Mouse (Mus musculus) midbrain, embryonic 12.5 days (tissue): Measurements from ENCODE around the gene Folr2. TPM values are rescaled to one million over a fixed set of nuclear protein-coding genes. Genes with fewer than 3 reads are reported as not detected.

ENCODE experiments used
- ATAC-seq: fragments of 200-750 bp; cut with Nextera tagmentation; 2 replicates; pipeline ENCODE4 v1.8.0; 2017; ENCODE audit warnings: low read depth, moderate TSS enrichment, moderate library complexity; ENCODE audit not compliant: low FRiP score
- H3K27ac ChIP-seq: fragments of 300-500 bp; sonication (generic); replicated peaks from 2 replicates; pipeline ENCODE4 v1.5.1; 2016; ENCODE audit warnings: mild to moderate bottlenecking
- H3K27me3 ChIP-seq: fragments of 300-500 bp; sonication (generic); 2 replicates; pipeline ENCODE4 v1.6.1; 2016; ENCODE audit warnings: mild to moderate bottlenecking
- H3K36me3 ChIP-seq: fragments of 300-500 bp; sonication (generic); 2 replicates; pipeline ENCODE4 v1.6.1; 2016
- H3K4me1 ChIP-seq: fragments of 300-500 bp; sonication (generic); 2 replicates; pipeline ENCODE4 v1.6.1; 2016
- H3K4me2 ChIP-seq: fragments of 300-500 bp; sonication (generic); replicated peaks from 2 replicates; pipeline ENCODE4 v1.6.1; 2016; ENCODE audit warnings: mild to moderate bottlenecking, moderate library complexity
- H3K4me3 ChIP-seq: fragments of 300-500 bp; sonication (generic); 2 replicates; pipeline ENCODE4 v1.5.1; 2016; ENCODE audit warnings: mild to moderate bottlenecking
- H3K9ac ChIP-seq: fragments of 300-500 bp; sonication (generic); replicated peaks from 2 replicates; pipeline ENCODE4 v1.6.1; 2016; ENCODE audit warnings: mild to moderate bottlenecking, moderate library complexity
- H3K9me3 ChIP-seq: fragments of 300-500 bp; sonication (generic); 2 replicates; pipeline ENCODE4 v1.6.1; 2016; ENCODE audit warnings: mild to moderate bottlenecking
- WGBS: fragments of 180-500 bp; shearing (Covaris S2); methylation state at CpG from one replicate; pipeline ENCODE4 v1.1.7; 2016; 5-methylcytosine and 5-hydroxymethylcytosine counted together
- polyA plus RNA-seq: library from polyadenylated mRNA; unstranded; fragments of >200 nt; fragmentation: Nextera tagmentation; extraction: Ambion mirVana; gene quantifications from 2 replicates; pipeline ENCODE4 v1.2.1, GENCODE M21; 2016

Folr2 gene
- polyA plus RNA-seq, 1 experiment from 2014 or later = 4.3 TPM

DNA sequence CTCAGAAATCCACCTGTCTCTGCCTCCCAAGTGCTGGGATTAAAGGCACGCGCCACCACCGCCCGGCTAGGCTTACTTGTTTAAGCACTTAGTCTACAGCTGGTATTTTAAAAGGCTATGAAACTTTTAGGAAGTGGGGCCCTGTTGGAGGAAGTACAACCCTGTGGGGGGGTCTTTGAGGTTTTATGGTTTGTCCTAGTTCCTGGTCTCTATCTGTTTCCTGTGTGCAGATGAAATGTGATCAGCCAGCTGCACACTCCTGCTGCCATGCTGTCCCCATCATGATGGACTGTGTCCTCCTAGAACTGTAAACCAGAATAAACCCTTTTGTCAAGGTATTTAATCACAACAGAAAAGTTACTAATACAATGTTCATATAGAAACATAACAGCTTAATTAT lies 27.2 kb upstream of the Folr2 start:
- Histone ChIP-seq H3K4me2 (no peak overlapping the region), H3K4me1 (no peaks in the 10 kb centered on the region), H3K9ac (no peak overlapping the region), H3K9me3 (no peaks in the 10 kb centered on the region), H3K4me3 (no peak overlapping the region), H3K27ac (no peak overlapping the region), H3K27me3 (no peaks in the 10 kb centered on the region), H3K36me3 (no peaks in the 10 kb centered on the region)
- WGBS = 94% methylated on average over 4 of the region's 4 CpGs
- ATAC-seq = no peak

DNA sequence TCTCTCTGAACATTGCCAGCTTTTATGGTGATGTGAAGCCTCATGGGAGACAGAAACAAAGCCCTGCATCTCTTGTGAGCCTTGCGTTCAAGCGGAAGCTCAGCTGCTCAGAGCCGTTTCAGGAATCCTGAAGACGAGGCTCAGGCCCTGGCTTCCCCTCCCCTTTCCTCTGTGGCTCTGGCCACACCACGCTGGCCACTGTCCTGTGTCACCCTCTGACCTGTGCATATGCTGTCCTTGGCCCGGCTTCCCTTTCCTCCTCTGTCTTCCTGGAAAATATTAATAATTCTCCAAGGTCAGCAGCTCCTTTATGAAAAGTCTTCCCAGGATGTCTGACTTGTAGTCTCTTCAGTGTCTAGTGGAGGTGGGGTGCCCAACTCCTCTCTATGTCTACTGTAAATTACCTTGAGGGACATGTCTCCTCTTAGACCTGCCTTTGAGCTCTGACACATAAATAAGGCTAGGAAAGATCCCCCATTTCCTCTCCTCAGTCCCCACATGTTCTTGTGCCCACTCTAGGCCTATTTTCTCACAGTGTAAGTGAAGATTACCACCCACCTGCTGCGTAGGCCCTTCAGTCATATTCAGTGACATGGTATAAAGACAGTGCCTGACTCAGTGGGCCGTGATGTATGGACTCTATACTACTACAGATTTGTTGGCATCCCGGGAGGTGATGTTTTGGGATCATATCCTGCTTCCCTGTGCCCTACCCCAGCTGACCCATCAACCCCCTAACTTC lies 25.6 kb upstream of the Folr2 start:
- 71% methylated on average over 9 of the region's 9 CpGs for WGBS
- no peak overlapping the region for H3K4me3 ChIP-seq
- ATAC-seq = no peak
- no peaks in the 10 kb centered on the region for H3K27me3 ChIP-seq
- H3K9me3 ChIP-seq = no peaks in the 10 kb centered on the region
- H3K4me1 ChIP-seq = no peaks in the 10 kb centered on the region
- no peak overlapping the region for H3K9ac ChIP-seq
- H3K36me3 ChIP-seq = no peaks in the 10 kb centered on the region
- no peak overlapping the region for H3K27ac ChIP-seq
- H3K4me2 ChIP-seq = no peak overlapping the region

DNA sequence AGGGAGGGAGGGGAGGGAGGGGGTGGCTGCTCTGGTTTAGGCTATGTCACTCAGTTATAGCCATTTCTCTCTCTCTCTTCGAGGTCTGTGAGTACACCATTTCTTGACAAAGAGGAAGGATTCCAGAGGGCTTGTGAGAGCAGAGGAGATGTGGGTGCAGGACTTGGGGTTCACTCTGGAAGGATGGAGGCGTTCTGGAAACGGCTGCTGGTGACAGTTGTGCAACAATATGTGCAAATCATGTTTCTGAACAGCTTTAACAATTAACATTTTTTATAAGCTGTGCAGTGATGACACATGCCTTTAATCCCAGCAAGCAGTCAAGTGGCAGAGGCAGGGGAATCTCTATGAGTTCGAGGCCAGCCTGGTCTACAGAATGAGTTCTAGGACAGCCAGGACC lies 23.9 kb upstream of the Folr2 start:
- no peak overlapping the region for H3K4me2 ChIP-seq
- no peaks in the 10 kb centered on the region for H3K4me1 ChIP-seq
- no peak for ATAC-seq
- 79% methylated on average over 4 of the region's 4 CpGs for WGBS
- H3K27ac ChIP-seq = no peak overlapping the region
- H3K36me3 ChIP-seq = no peaks in the 10 kb centered on the region
- H3K4me3 ChIP-seq = no peak overlapping the region
- H3K27me3 ChIP-seq = no peaks in the 10 kb centered on the region
- no peaks in the 10 kb centered on the region for H3K9me3 ChIP-seq
- no peak overlapping the region for H3K9ac ChIP-seq

DNA sequence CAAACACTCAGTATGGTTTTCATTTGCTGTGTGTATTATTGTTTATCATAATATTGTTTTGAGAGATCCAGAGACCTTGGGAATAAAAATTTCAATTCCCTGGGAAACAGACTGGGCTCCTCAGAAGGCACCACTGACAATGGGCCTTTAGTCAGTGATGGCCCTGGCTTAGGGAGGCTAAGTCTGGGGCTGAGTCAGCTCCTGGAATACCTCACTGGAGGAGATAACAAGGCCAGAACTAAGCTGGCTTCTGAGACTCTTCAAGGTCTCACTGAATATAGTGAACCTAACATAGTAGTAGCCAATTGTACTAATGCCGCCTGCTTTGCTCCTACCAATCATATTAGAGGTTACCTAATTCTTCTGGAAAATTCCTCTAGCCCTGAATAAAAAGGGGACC lies 19.0 kb upstream of the Folr2 start:
- no peak overlapping the region for H3K4me2 ChIP-seq
- H3K4me1 ChIP-seq = no peaks in the 10 kb centered on the region
- no peaks in the 10 kb centered on the region for H3K36me3 ChIP-seq
- no peak overlapping the region for H3K9ac ChIP-seq
- H3K4me3 ChIP-seq = no peak overlapping the region
- no peak overlapping the region for H3K27ac ChIP-seq
- H3K27me3 ChIP-seq = no peaks in the 10 kb centered on the region
- WGBS = 97% methylated on average over 1 of the region's 1 CpGs
- no peak for ATAC-seq
- H3K9me3 ChIP-seq = no peaks in the 10 kb centered on the region

DNA sequence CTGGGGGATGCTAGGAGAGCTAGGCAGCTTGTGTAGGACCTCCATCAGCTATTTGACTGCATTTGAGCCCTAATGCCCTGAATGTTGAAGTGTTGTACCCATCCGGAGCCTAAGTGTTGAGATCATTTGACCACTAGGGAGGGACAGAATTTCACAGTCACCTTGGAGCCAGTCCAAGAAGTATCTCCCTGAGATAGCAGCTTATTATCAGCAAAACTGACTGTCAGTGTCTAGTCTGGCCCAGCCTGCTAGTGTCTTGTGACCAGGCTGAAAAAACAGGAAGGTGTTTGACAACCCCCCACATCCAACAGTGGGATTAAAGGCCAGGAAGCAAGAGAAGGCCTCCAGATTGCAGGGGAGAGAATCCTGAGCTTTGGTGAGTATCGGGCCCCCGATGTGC lies 14.3 kb upstream of the Folr2 start:
- ATAC-seq = no peak
- H3K4me1 ChIP-seq = peaks cover 5% of the 10 kb centered on the region; the same call in 1 of the 2 replicates
- H3K36me3 ChIP-seq = no peaks in the 10 kb centered on the region
- H3K9ac ChIP-seq = no peak overlapping the region
- H3K27ac ChIP-seq = no peak overlapping the region
- H3K4me2 ChIP-seq = no peak overlapping the region
- H3K9me3 ChIP-seq = no peaks in the 10 kb centered on the region
- WGBS = 85% methylated on average over 3 of the region's 3 CpGs
- no peaks in the 10 kb centered on the region for H3K27me3 ChIP-seq
- no peak overlapping the region for H3K4me3 ChIP-seq

DNA sequence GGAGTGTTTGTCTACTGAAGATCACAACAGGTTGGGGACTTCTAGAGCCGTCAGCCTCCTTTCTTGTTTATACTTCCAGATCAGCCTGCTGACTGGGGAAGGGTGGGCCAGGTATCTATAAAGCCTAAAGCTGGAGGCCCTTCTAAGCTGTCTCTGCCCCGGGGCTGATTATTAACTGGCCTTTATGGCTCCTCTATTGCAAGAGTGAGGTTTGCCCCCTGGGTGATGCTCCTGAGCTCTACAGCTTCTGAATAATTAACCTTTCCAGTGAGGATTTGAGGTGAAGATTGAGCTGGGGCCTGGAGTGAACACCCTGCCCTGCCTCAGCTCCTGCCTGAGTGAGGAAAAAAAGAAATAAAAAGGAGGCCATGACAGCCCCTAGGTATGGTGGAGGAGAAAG lies 13.6 kb upstream of the Folr2 start, which contains the start of gene Folr1:
Gene Folr1, minus strand, starts transcription at position 160 of the 400 bp plus-strand sequence.
- Histone ChIP-seq H3K9me3 (no peaks in the 10 kb centered on the region), H3K36me3 (no peaks in the 10 kb centered on the region), H3K9ac (no peak within 1 kb of the TSS), H3K4me2 (no peak within 1 kb of the TSS), H3K4me1 (peaks cover 5% of the 10 kb centered on the region; the same call in 1 of the 2 replicates), H3K27ac (no peak within 1 kb of the TSS), H3K4me3 (no peak within 1 kb of the TSS), H3K27me3 (no peaks in the 10 kb centered on the region)
- no peak for ATAC-seq
- 72% methylated on average over 2 of the region's 2 CpGs for WGBS

DNA sequence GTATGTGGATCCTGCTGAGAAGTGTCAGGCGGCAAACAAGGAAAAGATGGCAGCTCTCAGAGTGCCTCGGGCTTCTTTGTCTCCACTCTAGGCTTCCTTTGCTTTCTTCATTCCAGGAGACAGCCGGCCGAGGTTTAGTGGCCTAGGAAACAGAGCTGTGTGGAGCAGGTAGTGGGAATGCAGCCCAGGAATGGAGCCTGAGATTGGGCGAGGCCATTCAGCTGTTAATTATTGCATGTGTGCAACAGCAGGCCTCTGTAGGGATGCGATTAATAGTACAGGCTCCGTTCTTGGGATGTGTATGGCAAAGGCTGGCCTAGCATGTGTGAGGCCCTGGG lies 12.1 kb upstream of the Folr2 start:
- peak; percentile 60; the same call in 1 of the 2 replicates for ATAC-seq
- H3K27me3 ChIP-seq = no peaks in the 10 kb centered on the region
- peaks cover 5% of the 10 kb centered on the region; the same call in 1 of the 2 replicates for H3K4me1 ChIP-seq
- no peak overlapping the region for H3K4me3 ChIP-seq
- H3K36me3 ChIP-seq = no peaks in the 10 kb centered on the region
- H3K9me3 ChIP-seq = no peaks in the 10 kb centered on the region
- no peak overlapping the region for H3K4me2 ChIP-seq
- H3K9ac ChIP-seq = no peak overlapping the region
- WGBS = 24% methylated on average over 7 of the region's 7 CpGs
- H3K27ac ChIP-seq = peak overlapping the region; percentile 20; the same call in 1 of the 2 replicates

DNA sequence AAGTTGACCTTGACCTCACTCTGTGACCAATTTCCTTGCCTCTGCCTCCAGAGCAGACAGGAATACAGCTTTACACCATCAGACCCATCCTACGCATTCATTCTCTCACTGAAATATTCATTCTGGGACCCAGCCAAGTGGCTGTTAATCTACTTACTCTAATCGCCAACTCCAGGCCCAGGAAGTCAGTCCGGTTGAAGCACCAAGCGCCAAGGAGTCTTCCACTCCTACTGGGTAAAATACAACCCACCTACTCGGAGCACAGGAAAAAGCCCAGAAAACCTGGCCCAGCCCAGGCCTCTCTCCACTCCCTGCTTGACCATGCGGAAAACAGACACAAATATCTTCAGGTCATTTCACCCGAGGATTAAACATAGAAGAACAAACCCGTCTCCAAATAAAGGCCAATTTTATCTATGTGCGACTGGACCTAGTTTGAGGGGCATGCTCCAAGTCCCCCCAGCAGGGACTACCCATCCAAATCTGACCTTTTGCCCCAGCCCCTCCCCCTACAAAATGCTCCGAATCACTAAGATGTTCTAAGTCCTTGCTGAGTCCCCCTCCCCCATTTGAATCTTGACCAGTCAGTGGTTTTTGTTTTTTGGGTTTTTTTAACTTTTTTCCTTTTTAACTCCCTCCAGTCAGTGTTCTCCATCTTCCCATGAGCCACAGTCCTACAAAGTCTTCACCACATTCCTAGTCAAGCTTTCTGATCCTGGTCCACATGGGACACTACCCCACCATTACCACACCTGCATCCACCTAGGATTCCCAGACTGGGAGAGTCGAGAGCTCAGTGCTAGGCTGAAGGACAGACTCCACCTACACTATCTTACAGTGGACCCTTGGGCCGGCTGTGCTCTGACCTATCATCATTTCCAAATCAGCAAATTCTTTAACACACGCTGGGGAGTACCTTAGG lies 11.5 kb upstream of the Folr2 start:
- 35% methylated on average over 13 of the region's 13 CpGs for WGBS
- peak; percentile 27; the same call in 1 of the 2 replicates for ATAC-seq
- Histone ChIP-seq H3K4me2 (peak overlapping the region; percentile 6; the same call in 1 of the 2 replicates), H3K27me3 (no peaks in the 10 kb centered on the region), H3K4me3 (no peak overlapping the region), H3K27ac (peak overlapping the region; percentile 20; the same call in 1 of the 2 replicates), H3K9ac (no peak overlapping the region), H3K4me1 (peaks cover 5% of the 10 kb centered on the region; the same call in 1 of the 2 replicates), H3K9me3 (no peaks in the 10 kb centered on the region), H3K36me3 (no peaks in the 10 kb centered on the region)

DNA sequence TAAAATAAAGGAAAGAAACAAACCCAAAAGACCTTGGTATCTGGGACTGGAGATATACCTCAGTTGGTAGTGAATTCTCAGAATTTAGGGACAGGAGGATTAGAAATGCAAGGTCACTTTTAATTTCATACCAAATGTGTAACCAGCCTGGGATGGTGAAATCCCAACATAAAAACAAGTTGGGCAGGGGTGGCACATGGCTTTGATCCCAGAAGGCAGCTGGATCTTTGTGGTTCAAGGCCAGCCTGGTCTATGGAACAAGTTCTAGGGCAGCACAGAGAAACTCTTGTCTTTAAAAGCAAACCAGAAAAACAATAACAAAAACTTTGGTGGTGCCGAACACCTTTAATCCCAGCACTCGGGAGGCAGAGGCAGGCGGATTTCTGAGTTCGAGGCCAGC lies 10.5 kb upstream of the Folr2 start:
- Histone ChIP-seq H3K27ac (no peak overlapping the region), H3K4me3 (no peak overlapping the region), H3K9ac (no peak overlapping the region), H3K4me2 (no peak overlapping the region), H3K4me1 (peaks cover 5% of the 10 kb centered on the region; the same call in 1 of the 2 replicates), H3K9me3 (no peaks in the 10 kb centered on the region), H3K27me3 (no peaks in the 10 kb centered on the region), H3K36me3 (no peaks in the 10 kb centered on the region)
- WGBS = 94% methylated on average over 4 of the region's 4 CpGs
- no peak for ATAC-seq

DNA sequence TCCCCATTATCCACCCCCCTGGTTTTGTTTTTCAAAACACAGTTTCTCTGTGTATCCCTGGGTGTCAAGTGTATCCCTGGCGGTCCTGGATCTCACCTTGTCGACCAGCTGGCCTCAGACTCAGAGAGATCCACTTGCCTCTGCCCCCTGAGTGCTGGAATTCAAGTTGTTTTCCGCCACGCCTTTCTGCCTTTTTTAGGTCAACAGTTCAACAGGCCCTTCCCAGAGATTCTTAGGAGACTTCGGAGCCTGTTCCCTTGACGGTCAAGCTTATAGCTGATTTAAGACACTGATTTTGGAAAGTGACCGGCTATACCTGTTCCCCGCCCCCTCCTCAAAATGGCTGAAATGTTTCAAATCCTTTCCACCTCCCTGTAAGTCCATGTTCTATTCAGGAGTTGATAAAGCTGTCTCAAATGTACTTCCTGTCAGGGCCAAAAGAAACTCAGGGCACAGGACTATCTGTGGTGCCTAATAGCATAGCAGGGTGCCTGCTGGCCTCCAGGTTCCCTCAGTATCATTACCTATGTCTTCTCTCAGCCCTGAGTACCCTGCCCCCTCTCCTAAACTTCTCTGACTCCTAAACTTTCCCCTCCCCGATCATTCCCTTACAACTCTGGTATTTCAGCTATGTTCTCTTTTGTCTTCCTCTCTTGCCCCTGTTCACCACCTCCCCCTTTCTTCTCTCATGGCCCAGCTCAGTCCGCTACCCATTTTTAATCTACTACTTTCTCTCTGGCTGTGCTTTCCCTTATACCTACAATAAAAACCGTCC lies 9.7 kb upstream of the Folr2 start:
- Histone ChIP-seq H3K36me3 (no peaks in the 10 kb centered on the region), H3K27me3 (no peaks in the 10 kb centered on the region), H3K4me1 (peaks cover 5% of the 10 kb centered on the region; the same call in 1 of the 2 replicates), H3K27ac (no peak overlapping the region), H3K9ac (no peak overlapping the region), H3K4me3 (no peak overlapping the region), H3K4me2 (no peak overlapping the region), H3K9me3 (no peaks in the 10 kb centered on the region)
- WGBS = 77% methylated on average over 11 of the region's 11 CpGs
- no peak for ATAC-seq

DNA sequence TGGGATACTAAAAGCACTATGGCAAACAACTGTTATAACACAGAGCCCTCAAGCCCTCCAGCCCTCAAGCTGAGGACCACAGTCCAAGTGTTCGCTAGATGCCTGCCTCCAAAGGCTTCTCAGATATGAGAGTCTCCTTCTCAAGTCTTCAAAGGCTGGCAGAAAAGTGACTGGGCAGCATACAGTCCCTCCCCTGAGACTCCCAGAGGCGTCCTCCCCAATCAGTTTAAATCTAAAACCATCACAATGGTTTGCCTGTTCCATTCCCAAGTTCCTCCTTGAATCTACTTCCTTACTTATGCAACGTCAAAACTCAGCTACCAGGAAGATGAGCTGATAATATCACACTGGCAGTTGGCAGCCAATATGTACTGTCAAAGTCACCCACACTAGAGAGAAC lies 6.4 kb upstream of the Folr2 start, which contains the start of gene Anapc15:
Gene Anapc15, plus strand, starts transcription at position 301 of the 400 bp plus-strand sequence.
- H3K36me3 ChIP-seq = no peaks in the 10 kb centered on the region
- no peak within 1 kb of the TSS for H3K27ac ChIP-seq
- WGBS = 82% methylated on average over 3 of the region's 3 CpGs
- H3K9me3 ChIP-seq = no peaks in the 10 kb centered on the region
- H3K4me1 ChIP-seq = no peaks in the 10 kb centered on the region
- H3K9ac ChIP-seq = no peak within 1 kb of the TSS
- H3K4me2 ChIP-seq = no peak within 1 kb of the TSS
- ATAC-seq = no peak
- no peaks in the 10 kb centered on the region for H3K27me3 ChIP-seq
- H3K4me3 ChIP-seq = no peak within 1 kb of the TSS
